15 mouse cellular contexts compared by ENCODE assay signal in genomic region chr1:34478891-34479655, GRCm38 (mm10). TPM values are rescaled to one million over a fixed set of nuclear protein-coding genes. Genes with fewer than 3 reads are reported as not detected.
A peak's percentile ranks its signal among the peaks of the same experiment; 100 is the strongest.
DNase-seq lines count a peak whose midpoint lies in the region; ATAC-seq and TF ChIP-seq lines count a peak whose summit lies in the region.
"Had no signal": no experiment of that assay in that cellular context is flagged by ENCODE, and none has a peak within 500 bp of the region (broad histone marks: within the 10 kb centered on the region; RNA-seq: fewer than 3 reads in every experiment).

No protein-coding gene starts in this region.

- H3K27me3 ChIP-seq in liver, adult 2 months (ENCODE audit: control insufficient read depth, insufficient read depth, low read length), result no peaks in the 10 kb centered on the region
- no peaks in the 10 kb centered on the region for H3K27me3 ChIP-seq in liver, embryonic 12.5 days (replicated peaks)
- no peaks in the 10 kb centered on the region for H3K27me3 ChIP-seq in embryonic facial prominence, embryonic 14.5 days (replicated peaks; ENCODE audit: control insufficient read depth, insufficient read depth, low read length)
- H3K27me3 ChIP-seq: midbrain, embryonic 15.5 days had no signal

- H3K27ac ChIP-seq in liver, adult 2 months (replicated peaks; ENCODE audit: insufficient read depth, low read depth, low read length), result 0 out of 2 replicates have a peak overlapping the region, but pooled peaks have one; percentile 1
- H3K27ac ChIP-seq in liver, embryonic 12.5 days, result no peak overlapping the region
- no peak overlapping the region for H3K27ac ChIP-seq in embryonic facial prominence, embryonic 14.5 days (replicated peaks; ENCODE audit: low read depth, low read length)
- H3K27ac ChIP-seq: midbrain, embryonic 15.5 days had no signal

- H3K4me1 ChIP-seq in liver, adult 2 months (ENCODE audit: control insufficient read depth, insufficient read depth, low read length), result no peaks in the 10 kb centered on the region
- H3K4me1 ChIP-seq in liver, embryonic 12.5 days, result peaks cover 4% of the 10 kb centered on the region; the same call in 1 of the 2 replicates
- no peaks in the 10 kb centered on the region for H3K4me1 ChIP-seq in embryonic facial prominence, embryonic 14.5 days (ENCODE audit: control insufficient read depth, insufficient read depth, low read length)
- H3K4me1 ChIP-seq: midbrain, embryonic 15.5 days had no signal

- H3K36me3 ChIP-seq in liver, adult 2 months (ENCODE audit: control insufficient read depth, insufficient read depth, low read length), result no peaks in the 10 kb centered on the region
- no peaks in the 10 kb centered on the region for H3K36me3 ChIP-seq in liver, embryonic 12.5 days
- H3K36me3 ChIP-seq in embryonic facial prominence, embryonic 14.5 days (ENCODE audit: control insufficient read depth, insufficient read depth, low read length), result no peaks in the 10 kb centered on the region
- H3K36me3 ChIP-seq: midbrain, embryonic 15.5 days had no signal

- no peaks in the 10 kb centered on the region for H3K79me2 ChIP-seq in liver, adult 2 months (ENCODE audit: control insufficient read depth, insufficient read depth, low read length)

- intact Hi-C loops in left cerebral cortex, postnatal 36 days (cut with DNase I), result no loop called here

- no peak overlapping the region for H3K9ac ChIP-seq in liver, adult 2 months (ENCODE audit: low read depth, low read length)
- no peak overlapping the region for H3K9ac ChIP-seq in liver, embryonic 12.5 days
- H3K9ac ChIP-seq in embryonic facial prominence, embryonic 14.5 days (ENCODE audit: low read depth, low read length), result no peak overlapping the region
- H3K9ac ChIP-seq: midbrain, embryonic 15.5 days had no signal

- H3K9me3 ChIP-seq in liver, embryonic 12.5 days (replicated peaks), result no peaks in the 10 kb centered on the region
- H3K9me3 ChIP-seq in embryonic facial prominence, embryonic 14.5 days (ENCODE audit: control insufficient read depth, low read length), result no peaks in the 10 kb centered on the region
- H3K9me3 ChIP-seq: midbrain, embryonic 15.5 days had no signal

- H3K4me3 ChIP-seq in liver, adult 2 months (ENCODE audit: insufficient read depth, low read depth, low read length), result no peak overlapping the region
- H3K4me3 ChIP-seq in liver, embryonic 12.5 days, result no peak overlapping the region
- H3K4me3 ChIP-seq in embryonic facial prominence, embryonic 14.5 days (ENCODE audit: low read depth, low read length), result no peak overlapping the region
- H3K4me3 ChIP-seq: midbrain, embryonic 15.5 days had no signal

- H3K4me2 ChIP-seq in liver, embryonic 12.5 days, result no peak overlapping the region
- no peak overlapping the region for H3K4me2 ChIP-seq in embryonic facial prominence, embryonic 14.5 days (ENCODE audit: low read depth, low read length)
- H3K4me2 ChIP-seq: midbrain, embryonic 15.5 days had no signal

- TF ChIP-seq CTCF in liver, adult 2 months (IDR thresholded peaks at IDR 0.05; ENCODE audit: low read depth, low read length), result no peak

- 59% methylated on average over 11 of the region's 11 CpGs for WGBS in liver, adult 2 months
- WGBS in liver, embryonic 12.5 days (ENCODE audit: insufficient replicate concordance), result 16% methylated on average over 11 of the region's 11 CpGs
- 45% methylated on average over 11 of the region's 11 CpGs for WGBS in embryonic facial prominence, embryonic 14.5 days

- DNase-seq in embryo, embryonic 11 days, result peak; percentile 18
- DNase-seq in embryo, embryonic 10 days (ENCODE audit: low spot score), result no peak
- no peak for DNase-seq in liver, adult 2 months (ENCODE audit: extremely low read depth, low read depth, low spot score)
- DNase-seq in embryonic facial prominence, embryonic 14.5 days (ENCODE audit: low spot score), result peak; percentile 58
- DNase-seq in cerebellum, postnatal 14 days, result no peak
- DNase-seq in left cerebral cortex, postnatal 36 days (ENCODE audit: low spot score in 2 of 2), result no peak
- DNase-seq: cerebellum, adult 9-11 months; kidney, adult 18-20 months had no signal

- no peak for ATAC-seq in liver, embryonic 12.5 days
- no peak for ATAC-seq in embryonic facial prominence, embryonic 14.5 days (ENCODE audit: low read depth)
- ATAC-seq in megakaryocyte progenitor cell, adult 5-6 weeks (replicated peaks; ENCODE audit: poor library complexity), result peak; percentile 30
- ATAC-seq: midbrain, embryonic 15.5 days; Patski had no signal

- TF ChIP-seq POLR2A in liver, adult 2 months (IDR thresholded peaks at IDR 0.05; ENCODE audit: extremely low read depth, insufficient read depth, low read length), result no peak

RNA-seq across cellular contexts. Expression of gene Prss39, which starts 19.1 kb away (rescaled TPM):
- total RNA-seq in liver, adult 2 months (2014; rRNA removed), result not detected in 2 replicates
- not detected in 2 replicates for polyA plus RNA-seq in liver, adult 2 months (2012; rRNA removed)
- polyA plus RNA-seq in liver, embryonic 12.5 days (2016; fragmentation: Nextera tagmentation; extraction: Ambion mirVana), result not detected in 2 replicates
- polyA plus RNA-seq in embryonic facial prominence, embryonic 14.5 days (2014; fragmentation: Nextera tagmentation; extraction: Ambion mirVana), result not detected in 2 replicates
- 0.29 TPM in 1 of 2 replicates, not detected in the other for total RNA-seq in megakaryocyte progenitor cell, adult 5-6 weeks (2015)
- total RNA-seq in megakaryocyte progenitor cell, adult 5-6 weeks (2017), result not detected in 2 replicates
- total RNA-seq in left cerebral cortex, postnatal 36 days (2021), result not detected
- total RNA-seq: gastrocnemius, adult 18-20 months had no signal
- polyA plus RNA-seq: brain, embryonic 14.5 days; liver, embryonic 16.5 days; midbrain, embryonic 15.5 days; Patski had no signal

RNA-seq across cellular contexts. Expression of gene Ptpn18, which starts 19.5 kb away (rescaled TPM):
- total RNA-seq in liver, adult 2 months (2014; rRNA removed), result 9.6 and 9.9 TPM in 2 replicates
- 13.5 and 25.4 TPM in 2 replicates for polyA plus RNA-seq in liver, adult 2 months (2012; rRNA removed)
- polyA plus RNA-seq in liver, embryonic 12.5 days (2016; fragmentation: Nextera tagmentation; extraction: Ambion mirVana), result 18.6 and 19.1 TPM in 2 replicates
- polyA plus RNA-seq in embryonic facial prominence, embryonic 14.5 days (2014; fragmentation: Nextera tagmentation; extraction: Ambion mirVana), result 18.1 and 19.4 TPM in 2 replicates
- 51.7 and 55.5 TPM in 2 replicates for total RNA-seq in megakaryocyte progenitor cell, adult 5-6 weeks (2015)
- 287 and 316 TPM in 2 replicates for total RNA-seq in megakaryocyte progenitor cell, adult 5-6 weeks (2017)
- total RNA-seq in left cerebral cortex, postnatal 36 days (2021), result 1 to 10 TPM; 3.5 to 6.1 TPM

RNA-seq across cellular contexts. Expression of gene Imp4, which starts 39.4 kb away (rescaled TPM):
- total RNA-seq in liver, adult 2 months (2014; rRNA removed), result 11.2 and 17.0 TPM in 2 replicates
- polyA plus RNA-seq in liver, adult 2 months (2012; rRNA removed), result 32.1 and 36.2 TPM in 2 replicates
- polyA plus RNA-seq in liver, embryonic 12.5 days (2016; fragmentation: Nextera tagmentation; extraction: Ambion mirVana), result 96.4 and 100 TPM in 2 replicates
- 71.5 and 74.6 TPM in 2 replicates for polyA plus RNA-seq in embryonic facial prominence, embryonic 14.5 days (2014; fragmentation: Nextera tagmentation; extraction: Ambion mirVana)
- total RNA-seq in megakaryocyte progenitor cell, adult 5-6 weeks (2015), result 53.6 and 69.7 TPM in 2 replicates
- 29.5 and 32.1 TPM in 2 replicates for total RNA-seq in megakaryocyte progenitor cell, adult 5-6 weeks (2017)
- 10 to 100 TPM; 29.7 to 35.1 TPM for total RNA-seq in left cerebral cortex, postnatal 36 days (2021)

RNA-seq across cellular contexts. Expression of gene Ccdc115, which starts 39.6 kb away (rescaled TPM):
- total RNA-seq in liver, adult 2 months (2014; rRNA removed), result 12.1 and 13.5 TPM in 2 replicates
- polyA plus RNA-seq in liver, adult 2 months (2012; rRNA removed), result 10.7 and 12.9 TPM in 2 replicates
- 34.3 and 35.1 TPM in 2 replicates for polyA plus RNA-seq in liver, embryonic 12.5 days (2016; fragmentation: Nextera tagmentation; extraction: Ambion mirVana)
- polyA plus RNA-seq in embryonic facial prominence, embryonic 14.5 days (2014; fragmentation: Nextera tagmentation; extraction: Ambion mirVana), result 49.1 and 53.0 TPM in 2 replicates
- 52.4 and 54.5 TPM in 2 replicates for total RNA-seq in megakaryocyte progenitor cell, adult 5-6 weeks (2015)
- total RNA-seq in megakaryocyte progenitor cell, adult 5-6 weeks (2017), result 65.5 and 65.9 TPM in 2 replicates
- 10 to 100 TPM; 15.2 to 16.5 TPM for total RNA-seq in left cerebral cortex, postnatal 36 days (2021)

RNA-seq across cellular contexts. Expression of gene Cfc1, which starts 56.4 kb away (rescaled TPM):
- not detected in 2 replicates for total RNA-seq in liver, adult 2 months (2014; rRNA removed)
- not detected in 2 replicates for polyA plus RNA-seq in liver, adult 2 months (2012; rRNA removed)
- not detected in 2 replicates for polyA plus RNA-seq in liver, embryonic 12.5 days (2016; fragmentation: Nextera tagmentation; extraction: Ambion mirVana)
- 0.35 and 0.67 TPM in 2 replicates for polyA plus RNA-seq in embryonic facial prominence, embryonic 14.5 days (2014; fragmentation: Nextera tagmentation; extraction: Ambion mirVana)
- 0.17 TPM in 1 of 2 replicates, not detected in the other for total RNA-seq in megakaryocyte progenitor cell, adult 5-6 weeks (2015)
- not detected in 2 replicates for total RNA-seq in megakaryocyte progenitor cell, adult 5-6 weeks (2017)
- total RNA-seq in left cerebral cortex, postnatal 36 days (2021), result not detected
- total RNA-seq: gastrocnemius, adult 18-20 months had no signal
- polyA plus RNA-seq: liver, embryonic 16.5 days; Patski had no signal

Comparison
In these comparisons a context has a peak if more than half of its experiments do, and no peak if none do; other contexts are left out.
1. DNase-seq: peak in embryo, embryonic 11 days (single experiment) and embryonic facial prominence, embryonic 14.5 days (single experiment); none in embryo, embryonic 10 days (single experiment), liver, adult 2 months (single experiment), cerebellum, postnatal 14 days (0 of 2) and left cerebral cortex, postnatal 36 days (0 of 2).